Mouse (Mus musculus) lung, postnatal 0 days (tissue): ENCODE measurements at regions not wholly inside any gene's neighbourhood (a gene's known extent, or its start where the extent isn't known, plus 50 kb on each side); places are given as distances from the start of the nearest gene placed in this dataset.

Experiments
- CTCF ChIP-seq: IDR thresholded peaks from 2 replicates; pipeline ENCODE4 v1.5.1; 2016; ENCODE audit warnings: antibody characterized with exemption, mild to moderate bottlenecking
- EP300 ChIP-seq: IDR thresholded peaks from 2 replicates; pipeline ENCODE4 v1.6.1; 2016; ENCODE audit warnings: antibody characterized with exemption, mild to moderate bottlenecking, control low read depth

GRCm38 (mm10) chr10:103863909-103864308, 278.9 kb upstream of the Gm21293 start:
- no peak for TF ChIP-seq EP300
- TF ChIP-seq CTCF, result no peak
